Comparison of ENCODE assay signal across 26 mouse cellular contexts in the genomic region with DNA sequence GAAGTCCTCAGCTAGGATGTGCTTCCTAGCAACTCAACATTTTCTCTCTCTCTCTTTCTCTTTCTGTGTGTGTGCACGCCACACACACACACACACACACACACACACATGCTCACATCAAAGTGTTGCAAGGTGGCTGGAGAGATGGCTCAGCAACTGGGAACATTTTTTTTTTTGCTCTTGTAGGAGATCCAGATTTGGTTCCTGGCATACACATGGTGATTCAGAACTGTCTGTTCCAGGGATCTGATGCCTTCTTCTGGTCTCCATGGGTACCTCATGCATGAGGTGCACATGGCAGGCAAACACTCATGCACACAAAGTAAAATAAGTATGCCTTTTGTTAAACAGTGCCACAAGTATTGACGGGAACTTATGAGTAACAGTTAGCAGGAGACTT.
DNase-seq lines count a peak whose midpoint lies in the region; ATAC-seq and TF ChIP-seq lines count a peak whose summit lies in the region.
"Had no signal": no experiment of that assay in that cellular context is flagged by ENCODE, and none has a peak within 500 bp of the region (broad histone marks: within the 10 kb centered on the region; RNA-seq: fewer than 3 reads in every experiment).

No protein-coding gene starts in this region.

- H3K9ac ChIP-seq in forebrain, postnatal 0 days: no peak overlapping the region
- H3K9ac ChIP-seq in forebrain, embryonic 15.5 days (replicated peaks): no peak overlapping the region
- no peak overlapping the region for H3K9ac ChIP-seq in hindbrain, embryonic 15.5 days
- no peak overlapping the region for H3K9ac ChIP-seq in hindbrain, embryonic 14.5 days
- H3K9ac ChIP-seq in lung, postnatal 0 days (replicated peaks; ENCODE audit: low read depth): no peak overlapping the region
- no peak overlapping the region for H3K9ac ChIP-seq in neural tube, embryonic 15.5 days (replicated peaks)
- H3K9ac ChIP-seq: embryonic facial prominence, embryonic 15.5 days had no signal

- no peak for TF ChIP-seq EP300 in lung, postnatal 0 days (IDR thresholded peaks at IDR 0.05)

- no peak for ATAC-seq in forebrain, postnatal 0 days
- no peak for ATAC-seq in forebrain, embryonic 15.5 days (replicated peaks)
- no peak for ATAC-seq in hindbrain, embryonic 15.5 days (ENCODE audit: low FRiP score, low read depth)
- ATAC-seq in hindbrain, embryonic 14.5 days (ENCODE audit: low FRiP score): no peak
- ATAC-seq in lung, postnatal 0 days: no peak
- no peak for ATAC-seq in neural tube, embryonic 15.5 days (ENCODE audit: low FRiP score)
- ATAC-seq: CD4-positive, CD25-positive, alpha-beta regulatory T cell, adult 4 months; forebrain, embryonic 14.5 days; hindbrain, embryonic 16.5 days had no signal

- no peaks in the 10 kb centered on the region for H3K27me3 ChIP-seq in forebrain, postnatal 0 days (ENCODE audit: insufficient read depth, low read length)
- H3K27me3 ChIP-seq in forebrain, embryonic 15.5 days: no peaks in the 10 kb centered on the region
- no peaks in the 10 kb centered on the region for H3K27me3 ChIP-seq in hindbrain, embryonic 15.5 days
- no peaks in the 10 kb centered on the region for H3K27me3 ChIP-seq in hindbrain, embryonic 14.5 days (ENCODE audit: control insufficient read depth, insufficient read depth, low read length)
- no peaks in the 10 kb centered on the region for H3K27me3 ChIP-seq in lung, postnatal 0 days (replicated peaks; ENCODE audit: insufficient read depth, low read length)
- no peaks in the 10 kb centered on the region for H3K27me3 ChIP-seq in neural tube, embryonic 15.5 days (replicated peaks)
- H3K27me3 ChIP-seq: embryonic facial prominence, embryonic 15.5 days had no signal

- no peaks in the 10 kb centered on the region for H3K9me3 ChIP-seq in forebrain, postnatal 0 days (ENCODE audit: low read length)
- H3K9me3 ChIP-seq in forebrain, embryonic 15.5 days: no peaks in the 10 kb centered on the region
- H3K9me3 ChIP-seq in hindbrain, embryonic 15.5 days: no peaks in the 10 kb centered on the region
- no peaks in the 10 kb centered on the region for H3K9me3 ChIP-seq in hindbrain, embryonic 14.5 days (ENCODE audit: control insufficient read depth, low read length)
- H3K9me3 ChIP-seq in lung, postnatal 0 days (ENCODE audit: low read length): no peaks in the 10 kb centered on the region
- no peaks in the 10 kb centered on the region for H3K9me3 ChIP-seq in neural tube, embryonic 15.5 days (replicated peaks)
- H3K9me3 ChIP-seq: embryonic facial prominence, embryonic 15.5 days; heart, embryonic 10.5 days had no signal

- 81% methylated on average over 2 of the region's 2 CpGs for WGBS in forebrain, postnatal 0 days
- 98% methylated on average over 2 of the region's 2 CpGs for WGBS in forebrain, embryonic 15.5 days
- 84% methylated on average over 2 of the region's 2 CpGs for WGBS in hindbrain, embryonic 15.5 days
- WGBS in hindbrain, embryonic 14.5 days: 95% methylated on average over 2 of the region's 2 CpGs
- 81% methylated on average over 2 of the region's 2 CpGs for WGBS in lung, postnatal 0 days
- WGBS in neural tube, embryonic 15.5 days: 91% methylated on average over 2 of the region's 2 CpGs

- no peak overlapping the region for H3K4me2 ChIP-seq in forebrain, postnatal 0 days (ENCODE audit: low read depth)
- H3K4me2 ChIP-seq in forebrain, embryonic 15.5 days (replicated peaks): no peak overlapping the region
- no peak overlapping the region for H3K4me2 ChIP-seq in hindbrain, embryonic 15.5 days
- H3K4me2 ChIP-seq in hindbrain, embryonic 14.5 days (replicated peaks): no peak overlapping the region
- H3K4me2 ChIP-seq in lung, postnatal 0 days (replicated peaks; ENCODE audit: low read depth, low read length): no peak overlapping the region
- no peak overlapping the region for H3K4me2 ChIP-seq in neural tube, embryonic 15.5 days
- H3K4me2 ChIP-seq: embryonic facial prominence, embryonic 15.5 days had no signal

- DNase-seq in forebrain, postnatal 0 days: no peak
- no peak for DNase-seq in hindbrain, embryonic 14.5 days (ENCODE audit: low spot score)
- DNase-seq in lung, postnatal 0 days (ENCODE audit: low spot score): no peak
- DNase-seq in lung, postnatal 36 days: no peak
- DNase-seq in neural tube, embryonic 10.5 days (ENCODE audit: extremely low spot score, low spot score): no peak
- DNase-seq: adrenal gland, adult 8-10 months; adrenal gland, postnatal 36 days; B cell, adult 2 months; cerebellum, adult 11 months; cerebellum, adult 8-10 months; cerebellum, postnatal 14 days; embryo, embryonic 11 days; heart, adult 18-20 months; heart, postnatal 10 days; heart, postnatal 4 days had no signal

- H3K4me3 ChIP-seq in forebrain, postnatal 0 days (ENCODE audit: low read depth, low read length): no peak overlapping the region
- H3K4me3 ChIP-seq in forebrain, embryonic 15.5 days: no peak overlapping the region
- H3K4me3 ChIP-seq in hindbrain, embryonic 15.5 days: no peak overlapping the region
- H3K4me3 ChIP-seq in hindbrain, embryonic 14.5 days (replicated peaks; ENCODE audit: low read length): no peak overlapping the region
- H3K4me3 ChIP-seq in lung, postnatal 0 days (ENCODE audit: low read depth, low read length): no peak overlapping the region
- H3K4me3 ChIP-seq in neural tube, embryonic 15.5 days (replicated peaks): no peak overlapping the region
- H3K4me3 ChIP-seq: embryonic facial prominence, embryonic 15.5 days; erythroblast, embryonic 14.5 days; forebrain, embryonic 10.5 days; heart, embryonic 10.5 days had no signal

- peak overlapping the region; percentile 5; the same call in 1 of the 2 replicates for H3K27ac ChIP-seq in forebrain, postnatal 0 days (ENCODE audit: low read depth, low read length)
- no peak overlapping the region for H3K27ac ChIP-seq in forebrain, embryonic 15.5 days (replicated peaks)
- 0 out of 2 replicates have a peak overlapping the region, but pooled peaks have one; percentile 31 for H3K27ac ChIP-seq in hindbrain, embryonic 15.5 days (replicated peaks)
- no peak overlapping the region; the same call in 1 of the 2 replicates for H3K27ac ChIP-seq in hindbrain, embryonic 14.5 days
- no peak overlapping the region for H3K27ac ChIP-seq in lung, postnatal 0 days (ENCODE audit: low read length)
- H3K27ac ChIP-seq in neural tube, embryonic 15.5 days (replicated peaks): peak overlapping the region; percentile 46; the same call in 1 of the 2 replicates
- H3K27ac ChIP-seq: embryonic facial prominence, embryonic 15.5 days; forebrain, embryonic 10.5 days; heart, embryonic 10.5 days had no signal

- no peak for TF ChIP-seq CTCF in forebrain, postnatal 0 days (IDR thresholded peaks at IDR 0.05; ENCODE audit: low read depth)
- peak; percentile 15; the same call in 1 of the 2 replicates for TF ChIP-seq CTCF in lung, postnatal 0 days (IDR thresholded peaks at IDR 0.05)

- no peaks in the 10 kb centered on the region for H3K36me3 ChIP-seq in forebrain, postnatal 0 days (ENCODE audit: insufficient read depth)
- no peaks in the 10 kb centered on the region for H3K36me3 ChIP-seq in forebrain, embryonic 15.5 days
- H3K36me3 ChIP-seq in hindbrain, embryonic 15.5 days: no peaks in the 10 kb centered on the region
- H3K36me3 ChIP-seq in hindbrain, embryonic 14.5 days (replicated peaks; ENCODE audit: control insufficient read depth, insufficient read depth): no peaks in the 10 kb centered on the region
- no peaks in the 10 kb centered on the region for H3K36me3 ChIP-seq in lung, postnatal 0 days (ENCODE audit: insufficient read depth, low read length)
- H3K36me3 ChIP-seq in neural tube, embryonic 15.5 days: no peaks in the 10 kb centered on the region
- H3K36me3 ChIP-seq: embryonic facial prominence, embryonic 15.5 days; G1E; heart, embryonic 10.5 days had no signal

- H3K4me1 ChIP-seq in forebrain, postnatal 0 days (ENCODE audit: insufficient read depth): peaks cover 22% of the 10 kb centered on the region
- peaks cover 41% of the 10 kb centered on the region for H3K4me1 ChIP-seq in forebrain, embryonic 15.5 days
- peaks cover 24% of the 10 kb centered on the region for H3K4me1 ChIP-seq in hindbrain, embryonic 15.5 days (replicated peaks)
- peaks cover 2% of the 10 kb centered on the region; the same call in 1 of the 2 replicates for H3K4me1 ChIP-seq in hindbrain, embryonic 14.5 days (replicated peaks; ENCODE audit: control insufficient read depth, insufficient read depth, low read length)
- peaks cover 16% of the 10 kb centered on the region for H3K4me1 ChIP-seq in lung, postnatal 0 days (ENCODE audit: insufficient read depth, low read depth, low read length)
- peaks cover 36% of the 10 kb centered on the region for H3K4me1 ChIP-seq in neural tube, embryonic 15.5 days

Comparison
In these comparisons a context has a peak if more than half of its experiments do, and no peak if none do; other contexts are left out.
1. H3K27ac ChIP-seq: peak in forebrain, postnatal 0 days (single experiment), hindbrain, embryonic 15.5 days (single experiment) and neural tube, embryonic 15.5 days (single experiment); none in forebrain, embryonic 15.5 days (single experiment), hindbrain, embryonic 14.5 days (single experiment) and lung, postnatal 0 days (single experiment).